Mouse (Mus musculus): Measurements from ENCODE around the gene Atp5k. TPM values are rescaled to one million over a fixed set of nuclear protein-coding genes. Genes with fewer than 3 reads are reported as not detected.

Atp5k gene
- total RNA-seq, 4 experiments from 2014 or later = 523 to 1,345 (median 957) TPM

- DNase-seq (ENCODE audit: low spot score) = peak; percentile 61
These were observed 7.1 kb downstream of the Atp5k start for GRCm38 (mm10) chr5:108427186-108427585.

- no peak for DNase-seq (ENCODE audit: low spot score)
These were observed 10.8 kb downstream of the Atp5k start for GRCm38 (mm10) chr5:108423427-108423826.

GRCm38 (mm10) chr5:108422741-108423140, 11.5 kb downstream of the Atp5k start:
- DNase-seq (ENCODE audit: low spot score) = no peak

GRCm38 (mm10) chr5:108414711-108415110, 19.5 kb downstream of the Atp5k start:
- no peak for DNase-seq (ENCODE audit: low spot score)

- DNase-seq (ENCODE audit: low spot score) = no peak
These were observed 27.3 kb downstream of the Atp5k start for GRCm38 (mm10) chr5:108406977-108407376.

GRCm38 (mm10) chr5:108405460-108405859, 28.8 kb downstream of the Atp5k start:
- DNase-seq (ENCODE audit: low spot score) = no peak

- DNase-seq (ENCODE audit: low spot score) = no peak
These were observed 30.8 kb downstream of the Atp5k start for GRCm38 (mm10) chr5:108403453-108403852.

- DNase-seq (ENCODE audit: low spot score) = no peak
These were observed 44.5 kb downstream of the Atp5k start for GRCm38 (mm10) chr5:108389744-108390143.

GRCm38 (mm10) chr5:108388201-108388600, 46.0 kb downstream of the Atp5k start, which contains the start of gene Pde6b:
TSS of gene Pde6b (plus strand) at chr5:108388391.
- DNase-seq (ENCODE audit: low spot score) = no peak

GRCm38 (mm10) chr5:108386449-108386848, 47.8 kb downstream of the Atp5k start:
- DNase-seq (ENCODE audit: low spot score) = no peak

GRCm38 (mm10) chr5:108385632-108386031, 48.6 kb downstream of the Atp5k start:
- no peak for DNase-seq (ENCODE audit: low spot score)

Other genes with a start within 250 kb of the Atp5k start
- 10 to 100 TPM; 18.3 to 21.6 (median 19.3) TPM for gene Dr1, start 165.6 kb downstream of the Atp5k start, total RNA-seq (2022)
- 10 to 100 TPM; 10.4 to 12.9 (median 12.2) TPM for gene Pigg, start 121.8 kb downstream of the Atp5k start, total RNA-seq (2022)
- 1 to 10 TPM; 2.6 to 4.8 (median 3.6) TPM for gene Gm42517, start 66.5 kb downstream of the Atp5k start, total RNA-seq (2022)
- gene Pde6b, start 46.1 kb downstream of the Atp5k start, total RNA-seq (2022) = not detected
- 1 to 10 TPM; 1.5 to 3.0 (median 2.5) TPM for gene Mfsd7a, start 14.4 kb upstream of the Atp5k start, total RNA-seq (2022)
- gene Pcgf3, start 26.8 kb upstream of the Atp5k start, total RNA-seq (2022) = 10 to 100 TPM; 29.3 to 32.0 (median 31.5) TPM
- under 1 TPM; 0.22 to 0.24 (median 0.22) TPM for gene Cplx1, start 115.6 kb upstream of the Atp5k start, total RNA-seq (2022)
- gene Gak, start 195.3 kb upstream of the Atp5k start, total RNA-seq (2022) = 10 to 100 TPM; 20.1 to 26.2 (median 21.0) TPM
- gene Tmem175, start 195.3 kb upstream of the Atp5k start, total RNA-seq (2022) = 10 to 100 TPM in 3 of 4 experiments, 1 to 10 TPM in 1; 9.9 to 11.5 (median 11.0) TPM
- gene Idua, start 225.9 kb upstream of the Atp5k start, total RNA-seq (2022) = 10 to 100 TPM; 17.9 to 27.3 (median 21.1) TPM
- 1 to 10 TPM; 5.1 to 8.9 (median 6.1) TPM for gene Dgkq, start 235.2 kb upstream of the Atp5k start, total RNA-seq (2022)
- gene Slc26a1, start 241.1 kb upstream of the Atp5k start, total RNA-seq (2022) = under 1 TPM in 1 of 4 experiments, not detected in 3; 0.06 TPM